Mouse (Mus musculus) ZHBTc4 (cell line): ENCODE results near the gene Ncan.

Source experiments
- DNase-seq: peaks from one replicate; pipeline ENCODE4 v3.0.0-alpha.2; 2011; ENCODE audit warnings: low read depth, low spot score

Gene Ncan

DNA sequence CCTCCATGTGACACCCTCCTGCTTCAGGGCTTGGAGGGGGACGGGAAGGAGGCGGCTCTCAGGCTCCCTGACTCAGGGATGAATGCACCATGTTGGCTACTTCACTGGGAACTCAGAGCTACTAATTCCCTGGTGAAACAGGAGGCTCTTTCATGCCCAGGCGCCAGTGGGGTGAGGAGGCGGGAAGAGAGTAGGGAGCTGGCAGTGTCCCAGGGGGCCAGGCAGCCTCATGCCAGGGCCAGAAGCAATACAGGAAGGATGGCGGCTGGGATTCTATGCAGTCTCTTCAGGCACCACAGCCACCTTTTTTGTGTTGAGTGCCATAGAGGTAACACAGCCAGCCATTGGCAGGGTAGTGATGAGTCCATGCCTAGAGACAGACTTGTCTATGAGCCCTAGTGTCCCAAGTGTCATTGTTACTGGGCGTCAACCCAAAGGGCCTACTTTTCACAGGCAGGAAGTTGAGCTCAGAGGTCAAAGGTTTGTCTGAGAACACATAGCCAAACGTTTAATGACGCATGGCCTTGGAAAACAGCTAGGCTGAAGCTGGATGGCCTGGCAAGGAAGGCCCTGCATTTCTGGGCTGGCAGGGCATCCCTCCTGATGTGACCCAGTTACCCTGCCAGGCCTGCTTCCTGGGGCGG lies 8.8 kb upstream of the Ncan start:
- DNase-seq: peak; percentile 53

DNA sequence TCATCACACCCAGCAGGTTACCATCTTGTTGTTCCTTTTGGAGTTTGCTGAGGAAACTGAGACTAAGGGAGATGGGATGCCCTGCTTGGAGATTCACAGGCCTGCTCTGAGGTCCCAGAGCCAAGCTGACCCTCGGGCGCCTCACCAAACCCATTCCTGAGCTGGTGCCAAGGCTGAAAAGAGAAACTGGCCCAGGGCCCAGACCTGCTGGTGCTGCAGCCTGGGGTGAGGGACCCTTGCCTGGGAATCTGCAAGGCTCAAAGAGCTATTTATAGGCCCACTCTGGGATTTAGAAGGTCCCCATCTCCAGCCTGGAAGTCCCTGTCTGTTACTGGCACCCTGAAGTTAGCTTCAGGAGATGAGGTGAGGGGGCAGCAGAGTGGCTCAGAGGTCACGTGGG lies 7.8 kb upstream of the Ncan start:
- no peak for DNase-seq

DNA sequence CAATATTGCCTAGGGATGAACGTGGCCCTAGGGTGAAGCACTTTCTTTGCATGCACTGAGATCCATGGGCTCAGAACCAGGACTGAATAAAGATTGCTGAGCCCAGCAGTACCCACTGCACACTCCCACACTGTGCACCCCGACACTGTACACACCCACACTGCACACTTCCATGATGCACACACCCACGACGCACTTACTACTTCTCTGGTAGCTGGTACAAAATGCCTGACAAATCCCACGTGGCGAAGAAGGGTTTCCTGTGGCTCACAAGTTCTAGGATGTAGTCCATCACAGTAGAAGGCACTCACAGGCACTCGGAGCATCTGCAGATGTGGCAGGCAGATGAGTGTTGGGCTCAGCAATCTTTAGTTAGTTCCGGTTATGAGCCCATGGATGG lies 4.3 kb upstream of the Ncan start:
- DNase-seq: no peak

DNA sequence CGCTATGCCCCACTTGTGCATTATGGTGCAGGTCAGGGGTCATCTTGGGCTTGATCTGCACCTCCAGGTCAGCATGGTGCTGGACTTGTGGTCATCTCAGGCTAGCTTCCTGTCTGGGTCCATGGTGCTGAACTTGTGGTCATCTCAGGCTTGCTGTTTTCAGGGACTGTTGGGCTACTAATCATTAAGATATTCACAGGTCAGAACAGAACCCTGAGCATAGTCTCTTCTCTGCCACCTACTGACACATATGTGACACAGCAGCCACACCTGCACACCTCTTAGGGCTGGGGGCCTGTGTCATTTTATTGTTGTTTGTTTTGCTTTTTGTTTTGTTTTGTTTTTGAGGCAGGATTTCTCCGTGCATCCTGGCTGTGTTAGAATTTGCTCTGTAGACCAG lies 2.2 kb upstream of the Ncan start:
- peak; percentile 37 for DNase-seq

DNA sequence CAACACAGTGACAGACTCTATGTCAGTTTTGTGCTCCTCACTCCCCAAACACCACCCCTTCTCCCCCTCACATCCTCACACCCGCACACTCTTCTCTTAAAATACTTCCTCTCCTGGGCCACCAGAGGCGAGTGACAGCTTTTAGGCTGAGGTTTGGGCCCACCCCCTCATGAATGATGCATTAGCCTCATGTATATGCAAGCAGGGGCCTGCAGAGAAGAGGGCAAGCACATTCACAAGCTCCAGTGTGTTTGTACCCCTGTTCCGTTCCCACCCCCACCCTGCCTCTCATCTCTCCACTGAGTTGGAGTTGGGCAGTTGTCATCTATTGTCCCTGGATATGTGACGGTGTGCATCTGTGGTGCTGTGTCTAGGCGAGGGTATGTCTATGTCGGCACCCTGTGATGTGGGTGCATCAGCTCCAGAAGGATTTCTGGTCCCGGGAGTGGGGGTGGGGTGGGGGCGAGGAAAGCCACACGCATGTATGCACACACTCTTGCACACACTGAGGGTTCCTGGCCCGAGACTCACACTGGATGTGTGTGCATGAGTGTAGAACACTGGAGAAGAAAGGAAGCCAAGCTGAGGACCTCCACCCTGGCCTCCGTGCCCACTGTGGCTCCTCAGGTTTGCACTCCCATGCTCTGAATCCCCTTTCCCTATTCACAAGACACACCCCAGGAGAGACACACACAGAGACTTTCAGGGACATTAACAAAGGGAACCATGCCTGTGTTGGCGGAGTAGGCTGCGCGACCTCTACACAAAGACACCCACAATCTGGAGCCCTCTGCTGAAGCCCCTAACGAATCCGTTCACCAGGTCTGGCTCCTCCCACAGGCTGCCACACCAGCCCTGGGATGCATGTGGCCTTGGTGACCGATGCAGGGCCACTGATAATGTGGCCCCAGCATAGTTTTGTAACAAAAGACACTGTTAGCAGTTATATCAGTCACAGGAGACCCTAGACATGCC lies 1.7 kb downstream of the Ncan start:
- DNase-seq: peak; percentile 59

DNA sequence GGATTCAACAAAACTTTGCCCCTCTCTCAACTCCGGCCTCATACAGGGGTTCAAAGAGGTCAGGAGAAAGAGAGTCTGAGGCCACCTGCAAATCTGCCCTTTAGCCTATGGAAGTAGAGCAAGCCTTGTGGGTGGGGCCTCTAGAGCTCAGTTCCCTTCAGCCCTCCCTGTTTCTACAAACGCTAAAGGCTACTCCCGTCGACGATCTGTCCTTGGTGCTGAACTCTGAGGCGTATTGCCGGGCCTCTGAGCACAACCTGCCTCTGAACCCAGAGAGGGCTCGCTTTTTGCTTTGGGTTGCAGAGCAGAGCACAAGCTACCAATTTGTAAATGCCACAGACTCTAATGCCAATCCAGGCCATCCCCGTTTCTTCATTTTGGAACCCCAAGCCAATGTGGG lies 3.1 kb downstream of the Ncan start:
- DNase-seq: peak; percentile 87

DNA sequence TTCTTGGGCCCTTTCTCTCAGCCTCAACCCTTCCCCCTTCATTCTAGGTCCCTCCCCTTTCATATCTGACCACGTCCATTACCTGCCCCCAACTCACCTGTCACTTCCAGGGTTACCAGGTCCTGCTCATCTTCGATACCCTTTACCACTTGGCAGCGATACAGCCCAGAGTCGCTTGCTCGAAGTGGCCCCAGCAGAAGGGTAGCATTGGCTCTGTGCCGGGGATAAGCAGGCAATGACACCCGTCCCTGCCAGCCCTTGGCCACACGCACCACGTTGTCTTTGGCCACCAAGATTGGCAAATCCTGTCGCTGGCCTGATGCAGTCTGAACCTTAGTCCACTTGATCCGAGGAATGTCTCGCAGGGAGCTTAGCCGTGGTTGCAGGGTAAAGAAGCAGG lies 5.8 kb downstream of the Ncan start:
- no peak for DNase-seq

DNA sequence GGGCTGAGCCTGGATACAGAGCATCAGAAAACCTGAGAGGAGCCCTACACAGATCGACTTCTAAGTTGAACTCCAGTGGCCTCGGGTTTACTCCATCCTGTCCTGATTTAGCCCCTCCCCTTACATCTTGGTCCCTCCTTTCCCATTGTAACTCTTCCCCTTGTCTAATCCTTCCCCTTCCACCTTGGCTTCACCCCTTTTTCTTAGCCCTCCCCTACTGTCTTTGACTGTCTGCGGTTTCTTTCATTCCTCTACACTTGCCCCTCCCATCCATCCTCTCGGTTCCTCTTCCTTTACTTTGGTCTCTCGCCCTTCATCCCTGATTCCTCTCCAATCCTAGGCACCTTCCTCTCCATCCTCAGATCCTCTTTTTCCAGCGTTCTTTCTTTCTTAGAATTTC lies 6.2 kb downstream of the Ncan start:
- no peak for DNase-seq

DNA sequence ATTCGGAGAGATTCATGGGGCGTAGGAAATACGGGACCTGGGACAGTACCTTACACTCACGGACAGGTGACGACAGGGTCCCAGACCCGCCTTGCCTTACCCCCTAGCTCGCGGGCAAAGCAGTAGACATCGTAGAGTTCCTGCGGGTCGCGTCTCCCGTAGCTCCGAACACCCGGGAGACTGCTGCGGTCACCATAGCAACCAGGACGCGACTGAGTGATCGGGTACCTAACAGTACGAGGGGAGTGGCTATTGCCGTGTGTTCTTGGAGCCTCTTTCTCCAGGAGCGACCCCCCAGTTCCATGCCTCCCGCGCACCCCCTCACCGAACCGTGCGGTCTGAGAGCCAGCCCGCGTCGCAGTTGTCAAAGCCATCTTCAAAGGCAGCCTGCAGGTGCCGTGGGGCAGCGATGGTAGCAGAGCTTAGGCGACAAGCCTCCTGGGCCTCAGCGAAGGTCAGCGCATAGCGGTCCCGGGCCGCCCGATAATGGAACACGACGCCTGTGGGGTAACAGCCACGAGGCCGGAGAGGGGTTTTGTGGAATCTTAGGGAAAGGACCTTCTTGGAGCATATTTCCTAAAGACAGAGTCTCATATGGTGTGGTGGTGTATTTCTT lies 8.2 kb downstream of the Ncan start:
- peak; percentile 61 for DNase-seq

DNA sequence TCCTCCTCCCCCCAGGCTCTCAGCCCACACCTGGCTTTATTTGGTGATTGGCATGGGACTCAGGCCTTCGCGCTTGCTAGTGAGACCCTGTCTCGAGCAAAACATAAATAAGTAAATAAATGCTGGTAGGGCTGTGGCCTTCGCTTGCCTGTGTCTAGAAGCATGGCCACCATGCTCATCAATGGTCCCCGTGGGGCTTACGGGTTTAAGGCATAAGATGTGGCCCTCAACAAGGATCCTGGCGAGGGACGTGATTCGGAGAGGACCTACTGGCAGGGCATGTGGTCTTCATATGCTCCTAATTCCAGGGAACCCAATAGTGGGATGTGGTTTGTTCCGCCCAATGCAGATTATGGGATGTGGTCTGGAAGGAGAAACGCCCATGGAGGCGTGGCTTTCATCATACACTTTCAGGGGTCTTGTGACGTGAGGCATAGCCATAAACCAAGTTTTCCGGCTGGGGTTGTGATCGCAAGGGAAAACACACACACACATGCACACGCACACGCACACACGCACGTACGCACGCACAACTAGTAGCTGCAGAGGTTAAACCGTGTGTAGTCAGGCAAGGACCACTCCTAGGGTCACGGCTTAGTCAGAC lies 9.4 kb downstream of the Ncan start:
- DNase-seq: peak; percentile 52

DNA sequence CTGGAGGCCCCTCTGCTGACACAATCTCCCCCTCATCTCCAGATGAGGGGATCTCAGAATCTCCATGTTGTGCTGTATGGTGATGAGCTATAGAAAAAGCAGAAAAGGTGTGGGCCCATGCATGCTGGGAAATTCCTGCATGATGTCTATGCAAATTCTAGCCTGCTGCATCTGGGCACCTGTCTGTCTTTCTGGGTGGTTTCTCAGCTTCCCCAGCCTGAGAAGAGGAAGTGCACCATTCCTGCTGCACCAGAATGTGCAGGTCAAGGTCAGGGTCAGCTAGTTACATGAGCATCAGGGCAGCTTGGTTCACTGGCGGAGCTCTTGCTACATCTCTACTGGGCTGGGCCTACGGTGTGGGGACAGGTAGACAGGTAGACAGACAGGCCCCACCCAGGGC lies 10.2 kb downstream of the Ncan start:
- DNase-seq: no peak

DNA sequence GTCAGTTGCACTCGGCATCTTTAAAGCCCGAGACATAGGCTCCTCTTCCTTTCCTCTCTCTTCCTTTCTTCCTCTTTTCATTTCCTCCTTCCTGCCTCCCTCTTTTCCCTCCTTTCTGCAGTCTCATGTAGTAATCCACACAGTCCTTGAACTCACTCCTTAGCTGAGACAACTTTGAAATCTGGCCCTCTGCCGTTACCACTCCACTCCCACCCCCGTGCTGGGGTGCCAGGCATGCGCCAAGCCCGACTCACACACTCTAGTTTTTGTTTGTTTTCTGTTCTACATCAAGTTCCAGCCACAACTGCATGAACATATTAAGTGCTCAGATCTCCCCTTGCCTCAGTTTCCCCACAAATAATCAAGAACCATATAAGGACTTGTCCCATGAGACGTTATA lies 15.8 kb downstream of the Ncan start:
- no peak for DNase-seq

DNA sequence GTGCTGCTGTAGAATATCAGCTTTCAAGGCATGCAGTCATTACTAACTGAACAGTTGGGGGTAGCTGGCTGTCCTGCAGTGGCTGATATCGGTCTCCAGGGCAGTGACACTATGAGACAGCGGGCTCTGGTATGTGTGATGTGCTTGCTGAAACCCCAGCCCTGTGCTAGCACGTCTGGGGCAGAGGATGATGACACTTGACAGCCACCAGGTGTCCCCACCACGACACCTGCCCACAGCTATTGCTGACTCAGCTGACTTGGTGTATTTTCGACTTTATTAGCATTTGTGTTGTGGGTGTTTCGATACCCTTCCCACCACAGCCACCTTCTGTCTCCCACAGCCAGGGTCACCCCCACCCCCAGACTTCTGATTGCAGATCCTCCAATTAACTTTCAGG lies 16.2 kb downstream of the Ncan start:
- peak; percentile 75 for DNase-seq

DNA sequence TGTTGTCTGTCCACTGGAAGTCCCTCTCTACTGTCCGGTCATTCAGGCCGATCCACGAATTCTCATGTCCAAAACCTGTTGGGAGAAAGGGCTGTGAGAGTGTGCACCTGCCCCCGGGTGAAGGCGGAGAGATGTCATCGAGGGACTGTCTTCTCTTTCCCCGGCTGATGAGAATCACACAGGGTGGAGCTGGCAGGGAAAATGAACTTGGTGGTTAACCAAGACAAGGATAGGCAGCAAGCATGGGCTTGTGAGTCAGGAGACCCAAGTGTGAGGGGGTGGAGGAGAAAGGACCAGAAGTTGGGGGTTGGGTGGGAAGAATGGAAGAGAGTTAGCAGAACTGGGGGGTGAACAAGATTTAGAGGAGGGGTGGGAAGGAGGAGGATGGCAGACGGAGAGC lies 20.4 kb downstream of the Ncan start:
- DNase-seq: no peak

DNA sequence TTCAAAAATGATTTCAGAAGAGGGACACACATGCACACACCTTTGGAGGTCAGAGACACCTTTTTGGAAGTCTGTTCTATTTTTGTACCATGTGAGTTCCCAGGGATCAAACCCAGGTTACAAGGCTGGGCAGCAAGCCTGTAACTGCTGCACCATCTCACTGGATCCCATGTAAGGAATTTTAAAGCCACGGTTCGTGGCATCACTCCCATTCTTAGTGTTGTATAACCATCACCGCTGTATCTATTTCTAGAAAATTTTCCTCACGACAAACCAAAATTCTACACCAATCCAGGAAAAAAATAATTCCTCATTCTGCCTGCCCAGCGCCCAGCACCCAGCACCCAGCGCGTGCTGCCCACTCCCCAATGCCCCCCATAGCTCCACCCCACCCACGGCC lies 21.4 kb downstream of the Ncan start:
- no peak for DNase-seq

DNA sequence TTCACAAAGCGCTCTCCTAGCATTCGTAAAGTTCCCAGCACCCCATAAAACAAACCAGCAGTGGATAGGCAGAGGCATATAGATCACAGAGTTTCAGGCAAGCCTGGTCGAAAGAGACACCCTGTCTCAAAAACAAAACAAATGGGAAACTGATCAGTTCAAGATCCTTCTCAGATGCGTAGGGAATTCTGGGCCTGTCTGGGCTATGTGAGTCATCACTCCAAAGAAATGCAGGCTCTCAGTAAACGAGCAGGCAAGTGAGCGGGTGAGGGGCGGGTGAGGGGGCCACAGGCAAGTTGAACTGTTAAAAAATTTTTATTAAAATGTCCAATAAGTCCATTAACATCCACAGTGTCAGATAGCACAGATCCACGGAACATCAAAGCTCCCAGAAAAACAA lies 27.9 kb downstream of the Ncan start:
- DNase-seq: no peak

DNA sequence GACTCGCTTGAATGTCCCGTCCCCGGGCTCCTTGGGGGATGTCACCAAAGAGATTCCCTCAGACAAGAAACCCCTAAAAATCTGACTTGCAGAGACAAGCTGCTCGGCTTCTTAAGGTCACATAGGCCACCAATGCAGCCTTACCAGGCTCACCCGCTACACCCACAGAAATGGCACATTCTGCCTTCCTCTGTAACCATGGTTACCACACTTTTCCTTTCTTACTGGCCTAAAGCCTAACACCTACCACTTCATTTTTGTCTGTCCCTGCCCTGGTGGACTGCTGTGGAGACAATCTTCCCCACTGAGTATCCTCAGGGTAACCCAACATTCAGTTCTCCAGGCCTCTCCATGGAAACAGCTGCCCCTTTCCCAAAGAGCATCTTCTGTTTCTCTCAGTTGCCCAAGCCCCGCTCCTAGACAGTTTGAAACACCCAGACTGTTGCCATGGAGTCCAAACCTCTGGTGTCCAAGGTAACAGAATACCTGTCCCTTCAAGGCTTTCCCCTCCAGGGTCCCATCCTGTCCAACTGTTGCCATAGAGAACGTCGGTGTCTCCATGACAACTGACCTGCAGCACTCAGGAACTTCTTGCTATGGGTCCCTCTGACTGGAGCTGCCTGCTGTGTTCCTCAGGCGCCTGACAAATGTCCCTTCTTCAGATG lies 31.2 kb downstream of the Ncan start:
- DNase-seq: peak; percentile 75

DNA sequence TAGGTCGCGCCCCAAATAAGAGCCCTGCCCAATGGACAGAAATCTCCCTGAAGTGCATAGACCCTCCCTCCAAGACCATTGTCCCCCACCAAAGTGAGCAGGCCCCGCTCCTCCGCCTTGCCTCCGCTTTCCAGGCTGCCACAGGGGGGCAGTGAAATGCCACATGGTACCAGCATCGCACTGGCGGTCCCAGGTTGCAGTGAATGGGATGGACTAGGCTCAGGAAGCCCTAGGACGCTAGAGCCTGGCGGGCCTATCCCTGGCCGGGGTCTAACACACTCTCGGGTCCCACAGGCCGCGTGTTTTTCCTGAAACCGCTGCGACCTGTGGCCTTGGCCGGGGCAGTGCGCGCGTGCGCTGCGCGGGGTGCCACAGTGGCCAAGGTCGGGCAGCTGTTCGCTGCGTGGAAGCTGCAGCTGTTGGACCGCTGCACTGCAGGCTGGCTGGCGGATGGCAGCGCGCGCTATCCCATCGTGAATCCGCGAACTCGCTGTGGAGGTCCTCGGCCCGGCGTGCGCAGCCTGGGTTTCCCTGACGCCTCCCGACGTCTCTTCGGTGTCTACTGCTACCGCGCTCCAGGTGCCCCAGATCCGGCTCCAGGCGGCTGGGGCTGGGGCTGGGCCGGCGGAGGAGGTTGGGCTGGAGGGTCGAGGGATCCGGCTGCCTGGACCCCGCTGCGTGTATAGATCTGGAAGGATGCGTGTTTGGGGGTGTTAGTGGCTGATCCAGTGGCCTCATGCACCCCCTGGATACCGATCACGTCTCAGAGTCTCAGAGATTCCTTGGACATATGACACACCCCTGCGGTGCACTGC lies 32.6 kb downstream of the Ncan start:
- DNase-seq: peak; percentile 70

DNA sequence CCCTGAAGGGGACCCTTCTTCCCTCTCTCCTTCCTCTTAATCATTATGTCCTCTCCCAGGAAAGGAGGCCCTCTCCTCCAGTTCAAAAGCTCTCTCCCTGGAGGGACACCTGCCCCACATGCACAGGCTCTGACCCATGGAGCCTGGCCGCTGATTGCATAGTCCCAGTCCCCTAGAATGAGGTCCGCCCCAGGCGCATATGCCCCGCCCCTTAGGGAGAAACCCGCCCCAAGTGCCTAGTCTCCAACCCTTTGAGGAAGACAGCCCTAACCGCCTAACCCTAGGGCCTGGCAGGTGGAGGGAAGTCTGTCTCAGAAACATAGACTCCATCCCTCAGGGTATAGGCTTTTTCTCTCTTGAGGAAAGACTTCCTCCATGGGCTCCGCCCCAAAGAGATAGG lies 33.4 kb downstream of the Ncan start:
- DNase-seq: peak; percentile 73

DNA sequence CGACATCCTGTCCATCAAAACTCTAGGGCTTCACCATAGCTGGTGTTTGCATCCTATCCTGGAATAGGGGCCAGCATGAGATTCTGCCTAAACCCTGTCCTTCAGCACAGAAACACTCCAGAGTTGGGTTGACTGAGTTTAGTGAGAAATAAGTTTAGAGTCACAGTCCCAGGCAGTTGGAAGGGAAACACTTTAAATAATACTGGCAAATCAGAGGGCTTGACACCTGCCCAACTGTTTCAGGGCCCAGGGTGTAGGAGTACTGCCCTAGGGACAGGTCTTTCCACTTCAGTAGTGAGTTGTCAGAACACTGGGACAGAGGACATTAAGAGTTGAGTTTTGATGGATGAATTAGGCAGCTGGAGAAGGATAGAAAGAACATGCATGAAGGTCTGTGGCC lies 34.5 kb downstream of the Ncan start:
- no peak for DNase-seq
